ENCODE assay signal across 17 mouse cellular contexts in the genomic region with DNA sequence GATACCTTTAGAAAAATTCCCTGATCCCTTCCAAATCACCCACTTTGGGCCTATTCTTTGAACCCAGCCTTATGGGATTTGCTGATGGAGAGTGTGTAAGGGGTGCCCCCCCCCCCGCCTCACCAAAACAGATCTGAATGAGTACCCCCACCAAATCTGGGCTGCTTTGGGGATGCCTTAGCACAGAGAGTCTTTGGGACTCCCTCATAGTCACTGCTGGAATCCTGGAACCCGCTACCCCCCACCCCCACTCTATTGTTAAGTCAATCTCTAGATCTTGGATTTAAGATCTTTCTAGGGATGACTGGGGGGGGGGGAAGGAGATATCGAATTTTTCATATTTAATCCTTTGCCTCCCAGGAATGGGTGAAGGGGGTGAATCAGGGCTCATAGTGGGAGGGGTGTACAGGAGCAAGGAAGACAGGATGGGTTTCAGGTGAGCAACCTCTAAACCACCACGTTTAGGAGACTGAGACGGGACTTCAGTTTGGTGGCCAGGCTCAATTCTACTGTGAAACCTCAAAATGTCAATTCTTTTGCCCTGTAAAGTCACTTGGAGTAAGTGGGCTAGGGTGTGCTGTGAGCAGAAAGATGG. TPM values are rescaled to one million over a fixed set of nuclear protein-coding genes. Genes with fewer than 3 reads are reported as not detected.
DNase-seq lines count a peak whose midpoint lies in the region; ATAC-seq lines count a peak whose summit lies in the region.
"Had no signal": no experiment of that assay in that cellular context is flagged by ENCODE, and none has a peak within 500 bp of the region (broad histone marks: within the 10 kb centered on the region; RNA-seq: fewer than 3 reads in every experiment).

No protein-coding gene starts in this region.

- peak overlapping the region; percentile 100 for H3K27ac ChIP-seq in forebrain, embryonic 12.5 days
- peak overlapping the region; percentile 97 for H3K27ac ChIP-seq in hindbrain, embryonic 15.5 days (replicated peaks)
- peak overlapping the region; percentile 98 for H3K27ac ChIP-seq in neural tube, embryonic 12.5 days
- H3K27ac ChIP-seq: embryonic facial prominence, embryonic 15.5 days; gastrocnemius, adult 2 months; heart, embryonic 15.5 days had no signal

- no peak for ATAC-seq in forebrain, embryonic 12.5 days (ENCODE audit: low FRiP score)
- no peak for ATAC-seq in hindbrain, embryonic 15.5 days (ENCODE audit: low FRiP score, low read depth)
- ATAC-seq in neural tube, embryonic 12.5 days (ENCODE audit: low FRiP score, low read depth), result no peak
- ATAC-seq: inflammation-experienced regulatory T-cells, adult 6 months had no signal

- H3K4me2 ChIP-seq in forebrain, embryonic 12.5 days, result peak overlapping the region; percentile 94
- peak overlapping the region; percentile 87 for H3K4me2 ChIP-seq in hindbrain, embryonic 15.5 days
- H3K4me2 ChIP-seq in neural tube, embryonic 12.5 days (replicated peaks), result peak overlapping the region; percentile 90

- 0% methylated on average over 5 of the region's 5 CpGs for WGBS in forebrain, embryonic 12.5 days
- 2% methylated on average over 5 of the region's 5 CpGs for WGBS in hindbrain, embryonic 15.5 days
- under 1% methylated on average over 5 of the region's 5 CpGs for WGBS in neural tube, embryonic 12.5 days

- peak overlapping the region; percentile 100 for H3K9ac ChIP-seq in forebrain, embryonic 12.5 days
- H3K9ac ChIP-seq in hindbrain, embryonic 15.5 days, result peak overlapping the region; percentile 99
- H3K9ac ChIP-seq in neural tube, embryonic 12.5 days, result peak overlapping the region; percentile 100
- H3K9ac ChIP-seq: embryonic facial prominence, embryonic 15.5 days; heart, embryonic 15.5 days; lung, embryonic 14.5 days had no signal

- H3K9me3 ChIP-seq in forebrain, embryonic 12.5 days, result no peaks in the 10 kb centered on the region
- no peaks in the 10 kb centered on the region for H3K9me3 ChIP-seq in hindbrain, embryonic 15.5 days
- no peaks in the 10 kb centered on the region for H3K9me3 ChIP-seq in neural tube, embryonic 12.5 days
- H3K9me3 ChIP-seq: embryonic facial prominence, embryonic 15.5 days; heart, embryonic 15.5 days had no signal

- peaks cover 55% of the 10 kb centered on the region; the same call in 1 of the 2 replicates for H3K27me3 ChIP-seq in forebrain, embryonic 12.5 days
- no peaks in the 10 kb centered on the region for H3K27me3 ChIP-seq in hindbrain, embryonic 15.5 days
- H3K27me3 ChIP-seq in neural tube, embryonic 12.5 days (replicated peaks), result peaks cover 50% of the 10 kb centered on the region

- peak; percentile 4 for DNase-seq in embryo, embryonic 11 days
- no peak for DNase-seq in embryo, embryonic 10.5 days (ENCODE audit: low spot score)
- no peak for DNase-seq in gastrocnemius, postnatal 25 days
- no peak for DNase-seq in thymus, postnatal 4 days
- DNase-seq in adipocyte (ENCODE audit: low spot score), result no peak
- DNase-seq: adrenal gland, postnatal 14 days; B cell, adult 2 months; gastrocnemius, adult 2 months; kidney, postnatal 10 days; lung, embryonic 14.5 days; thymus, postnatal 25 days had no signal

- H3K36me3 ChIP-seq in forebrain, embryonic 12.5 days (replicated peaks), result peaks cover 42% of the 10 kb centered on the region
- H3K36me3 ChIP-seq in hindbrain, embryonic 15.5 days, result no peaks in the 10 kb centered on the region
- peaks cover 25% of the 10 kb centered on the region for H3K36me3 ChIP-seq in neural tube, embryonic 12.5 days
- H3K36me3 ChIP-seq: embryonic facial prominence, embryonic 15.5 days; heart, embryonic 15.5 days had no signal

- peaks cover 65% of the 10 kb centered on the region for H3K4me1 ChIP-seq in forebrain, embryonic 12.5 days
- H3K4me1 ChIP-seq in hindbrain, embryonic 15.5 days (replicated peaks), result peaks cover 51% of the 10 kb centered on the region
- H3K4me1 ChIP-seq in neural tube, embryonic 12.5 days, result peaks cover 9% of the 10 kb centered on the region; the same call in 1 of the 2 replicates

- peak overlapping the region; percentile 95 for H3K4me3 ChIP-seq in forebrain, embryonic 12.5 days (replicated peaks)
- H3K4me3 ChIP-seq in hindbrain, embryonic 15.5 days, result peak overlapping the region; percentile 90
- peak overlapping the region; percentile 87 for H3K4me3 ChIP-seq in neural tube, embryonic 12.5 days

RNA-seq across cellular contexts. Expression of a gene that starts 37.6 kb away (rescaled TPM):
- 41.7 and 45.1 TPM in 2 replicates for polyA plus RNA-seq in forebrain, embryonic 12.5 days (2016; fragmentation: Nextera tagmentation; extraction: Ambion mirVana)
- 26.5 and 27.0 TPM in 2 replicates for polyA plus RNA-seq in hindbrain, embryonic 15.5 days (2015; fragmentation: Nextera tagmentation; extraction: Ambion mirVana)
- polyA plus RNA-seq in neural tube, embryonic 12.5 days (2016; fragmentation: Nextera tagmentation; extraction: Ambion mirVana), result 45.6 and 48.5 TPM in 2 replicates
- 10 to 100 TPM; 33.8 to 34.3 TPM for total RNA-seq in gastrocnemius, postnatal 25 days (2021)
